Mouse (Mus musculus) Patski (cell line): Measurements from ENCODE around the gene Rcbtb2. TPM values are rescaled to one million over a fixed set of nuclear protein-coding genes. Genes with fewer than 3 reads are reported as not detected.

ENCODE experiments used
- ATAC-seq: fragments of 100-300 bp; one replicate; pipeline ENCODE4 v1.8.0; 2021
- CTCF ChIA-PET: fragments of 350-600 bp; sonication (Branson Sonifier 250); formaldehyde crosslinking; loops from one replicate; lab custom pipeline; 2022; ENCODE audit warnings: inconsistent platforms; lab: Charles Lee
- POLR2A ChIA-PET: fragments of 350-600 bp; sonication (Branson Sonifier 250); formaldehyde crosslinking; loops from one replicate; lab custom pipeline; 2022; ENCODE audit warnings: antibody characterized with exemption, inconsistent platforms; lab: Charles Lee
- DNase-seq: peaks from one replicate; pipeline ENCODE4 v3.0.0-alpha.2; 2011; ENCODE audit warnings: low read depth, low spot score
- H3K27me3 ChIP-seq: fragments of 371-371 bp; one replicate; pipeline ENCODE4 v1.5.1; 2021
- CTCF ChIP-seq: fragments of 100-300 bp; IDR thresholded peaks from one replicate; pipeline ENCODE4 v1.5.1; 2021
- in situ Hi-C: fragments of 300-500 bp; cut with MboI; formaldehyde crosslinking; loops from 3 replicates; pipeline ENCODE4 v1.11.1; 2018; ENCODE audit warnings: low pct_unique_long_range_greater_than_20kb, mixed read lengths
- polyA plus RNA-seq: library from polyadenylated mRNA; unstranded; gene quantifications from one replicate; pipeline ENCODE4 v1.2.3, GENCODE M21; 2021

Gene Rcbtb2
- polyA plus RNA-seq, 1 experiment from 2014 or later: 44.4 TPM

DNA sequence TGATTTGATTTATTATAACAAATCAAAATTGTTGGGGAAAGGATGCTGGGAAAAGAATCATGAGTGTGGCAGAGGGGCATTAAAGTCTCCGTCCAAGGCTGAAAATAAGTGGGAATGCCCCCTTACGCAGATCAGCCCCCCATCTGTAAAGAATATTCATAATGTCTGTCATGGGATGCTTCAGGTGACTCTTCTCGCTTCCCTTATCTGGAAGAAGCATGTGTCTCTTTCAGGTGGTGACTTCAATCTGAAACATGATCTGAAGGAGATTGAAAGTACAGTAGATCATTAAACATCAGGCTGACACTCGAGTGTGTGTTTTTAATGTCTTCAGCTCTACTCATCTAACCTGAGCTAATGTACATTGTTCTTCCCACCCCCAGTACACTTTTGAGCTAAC is 22.7 kb downstream of the Rcbtb2 start:
- DNase-seq (no peak), ATAC-seq (no peak)
- no peaks in the 10 kb centered on the region for H3K27me3 ChIP-seq
- in situ Hi-C loops: no loop called here
- TF ChIP-seq CTCF: no peak
- ChIA-PET POLR2A (no interaction called here), CTCF (interaction anchor here (1.3 kb wide), 1 partner anchor 24 kb away, joined by 3 read pairs; no protein-coding TSS in a partner anchor)

DNA sequence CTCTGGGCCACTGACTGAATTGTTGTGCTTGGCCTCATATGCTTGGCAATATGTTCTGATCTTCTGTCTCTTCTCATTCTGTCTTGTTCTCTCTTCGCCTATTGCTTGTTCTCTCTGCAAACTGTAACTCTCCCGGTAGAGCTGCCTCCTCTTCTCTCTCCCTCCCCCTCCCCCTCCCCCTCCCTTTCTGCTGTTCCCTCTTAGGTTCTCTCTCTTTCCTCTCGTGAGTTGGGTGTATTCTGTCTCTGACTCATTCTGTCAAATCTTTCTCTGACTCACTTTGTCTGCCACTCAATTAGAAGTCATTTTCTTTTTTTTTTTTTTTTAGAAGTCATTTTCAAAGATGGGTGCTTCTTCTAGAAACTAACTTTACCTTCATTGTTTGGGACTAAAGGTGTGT is 23.9 kb downstream of the Rcbtb2 start:
- no peaks in the 10 kb centered on the region for H3K27me3 ChIP-seq
- ChIA-PET POLR2A (no interaction called here), CTCF (interaction anchor here (1.3 kb wide), 1 partner anchor 23 kb away, joined by 3 read pairs; no protein-coding TSS in a partner anchor)
- in situ Hi-C loops: no loop called here
- TF ChIP-seq CTCF: no peak
- ATAC-seq: no peak
- DNase-seq: no peak

DNA sequence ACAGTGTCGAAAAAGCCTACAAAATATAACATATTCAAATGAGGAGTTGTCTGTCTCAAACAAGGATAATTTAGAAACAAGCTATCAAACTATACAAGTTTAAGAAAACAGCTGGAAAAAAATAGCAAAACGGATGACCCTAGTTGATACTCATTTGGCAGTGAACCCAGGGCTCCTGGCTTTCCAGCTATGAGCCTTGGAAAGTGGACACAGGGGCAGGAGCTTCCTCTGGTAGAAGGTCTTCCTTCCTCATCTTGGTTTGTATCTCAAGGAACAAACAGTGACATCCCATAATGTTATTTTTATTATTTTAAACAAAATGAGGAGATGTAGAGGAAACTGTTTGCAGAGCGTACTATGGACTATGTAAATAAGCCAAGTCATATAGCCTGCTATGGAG is 25.3 kb downstream of the Rcbtb2 start:
- CTCF ChIA-PET: interaction anchor here (0.8 to 1.6 kb wide), 3 partner anchors 10 to 155 kb away, joined by 3 to 6 read pairs (median 3); no protein-coding TSS in a partner anchor
- POLR2A ChIA-PET: no interaction called here
- ATAC-seq (no peak), DNase-seq (no peak)
- no peak for TF ChIP-seq CTCF
- H3K27me3 ChIP-seq: no peaks in the 10 kb centered on the region
- in situ Hi-C loops: no loop called here

DNA sequence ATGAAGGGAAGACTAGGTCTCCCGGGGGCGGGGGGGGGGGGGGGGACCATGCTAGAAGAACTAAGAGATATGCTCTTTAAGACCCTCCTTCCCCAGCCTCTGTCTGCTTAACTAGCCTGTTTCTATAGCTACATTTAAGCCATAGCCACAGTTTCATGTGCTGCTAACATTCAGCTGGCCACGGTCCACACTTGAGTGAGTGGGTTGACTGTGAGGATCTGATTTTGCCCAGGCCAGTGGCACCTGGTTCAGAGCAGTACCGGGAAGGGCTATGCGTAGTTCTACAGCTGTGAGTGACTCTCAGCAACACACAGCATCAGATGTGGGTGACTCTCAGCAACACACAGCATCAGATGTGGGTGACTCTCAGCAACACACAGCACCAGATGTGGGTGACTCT is 38.5 kb downstream of the Rcbtb2 start:
- CTCF ChIA-PET: no interaction called here
- POLR2A ChIA-PET: no interaction called here
- ATAC-seq: no peak
- TF ChIP-seq CTCF: no peak
- in situ Hi-C loops: no loop called here
- H3K27me3 ChIP-seq: no peaks in the 10 kb centered on the region
- no peak for DNase-seq

DNA sequence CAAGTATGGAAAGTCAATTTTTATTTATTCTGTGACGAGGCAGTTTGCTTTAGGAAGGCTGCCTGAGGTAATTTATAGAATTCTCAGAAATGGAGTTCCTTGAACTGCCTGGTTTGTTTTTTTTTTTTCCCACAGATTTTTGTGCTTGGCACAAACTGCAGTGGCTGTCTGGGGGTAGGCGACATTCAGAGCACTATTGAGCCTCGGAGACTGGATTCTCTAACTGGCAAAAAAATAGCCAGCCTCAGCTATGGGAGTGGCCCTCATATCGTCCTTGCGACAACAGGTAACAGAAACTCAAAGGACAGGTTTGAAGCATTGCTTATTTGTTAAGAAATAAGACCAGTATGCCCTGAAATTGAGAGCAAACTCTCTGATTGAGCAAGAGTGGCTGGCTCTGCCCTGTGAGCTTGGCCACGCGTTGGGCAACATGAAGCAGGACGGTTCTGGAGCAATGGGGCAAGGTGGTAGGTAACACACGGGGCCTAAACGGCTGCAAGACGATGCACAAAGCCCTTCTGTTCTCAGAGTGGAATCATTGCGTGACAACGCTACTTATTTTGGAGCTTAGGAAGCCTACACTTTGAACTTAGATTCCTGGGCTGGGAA is 39.5 kb downstream of the Rcbtb2 start:
- no peak for TF ChIP-seq CTCF
- POLR2A ChIA-PET: no interaction called here
- DNase-seq (no peak), ATAC-seq (no peak)
- CTCF ChIA-PET: no interaction called here
- in situ Hi-C loops: no loop called here
- H3K27me3 ChIP-seq: no peaks in the 10 kb centered on the region

DNA sequence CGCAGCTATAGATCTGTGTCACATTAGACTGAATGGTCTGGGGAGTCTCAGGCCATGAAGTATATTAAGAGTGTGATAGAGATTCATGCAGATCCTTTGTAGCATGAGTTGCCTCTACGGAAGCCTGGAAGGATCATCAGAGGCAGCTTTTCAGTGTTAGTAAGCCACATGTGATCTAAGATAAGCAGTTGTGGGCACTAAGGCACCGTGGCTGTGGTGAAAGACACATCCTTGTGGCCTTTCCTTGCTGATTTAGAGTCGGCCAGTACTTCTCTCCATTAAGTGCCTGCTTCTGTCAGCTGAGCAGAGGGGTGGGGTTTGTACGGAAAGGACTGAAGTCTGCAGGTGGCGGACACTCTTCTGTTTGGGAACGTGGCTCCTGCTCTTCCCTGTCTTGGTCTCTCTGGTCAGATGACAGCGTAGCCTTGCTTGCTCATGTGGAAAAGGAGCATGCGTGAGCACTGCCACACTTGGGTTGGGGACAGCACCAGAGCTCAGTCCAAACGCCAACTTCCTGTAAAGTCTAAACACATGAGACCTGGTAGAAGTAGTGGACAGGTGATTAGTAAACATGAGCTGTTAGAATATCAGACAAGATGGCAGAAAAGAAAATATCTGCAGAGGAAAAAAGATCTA is 40.6 kb downstream of the Rcbtb2 start:
- ChIA-PET CTCF (interaction anchor here (1.0 kb wide), 1 partner anchor 57 kb away, joined by 3 read pairs; no protein-coding TSS in a partner anchor), POLR2A (interaction anchor here (0.6 kb wide), 1 partner anchor 267 kb away, joined by 4 read pairs; no protein-coding TSS in a partner anchor)
- in situ Hi-C loops: no loop called here
- no peaks in the 10 kb centered on the region for H3K27me3 ChIP-seq
- no peak for TF ChIP-seq CTCF
- no peak for ATAC-seq
- no peak for DNase-seq

DNA sequence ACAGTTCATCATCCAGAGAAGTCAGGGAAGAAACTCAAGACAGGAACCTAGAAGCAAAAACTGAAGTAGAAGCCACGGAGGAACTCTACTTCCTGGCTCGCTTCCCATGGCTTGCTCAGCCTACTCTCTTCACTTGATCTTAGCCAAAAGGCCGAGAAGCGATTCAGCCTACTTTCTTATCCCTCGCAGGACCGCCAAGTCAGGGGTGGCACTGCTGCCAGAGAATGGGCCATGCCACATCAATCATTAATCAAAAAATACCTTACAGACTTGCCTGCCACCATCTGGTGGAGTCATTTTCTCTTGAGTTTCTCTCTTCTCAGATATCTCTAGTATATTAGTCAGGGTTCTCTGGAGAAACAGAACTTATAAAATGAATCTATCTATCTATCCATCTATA is 42.3 kb downstream of the Rcbtb2 start:
- CTCF ChIA-PET: no interaction called here
- in situ Hi-C loops: no loop called here
- no peak for TF ChIP-seq CTCF
- H3K27me3 ChIP-seq: no peaks in the 10 kb centered on the region
- POLR2A ChIA-PET: no interaction called here
- DNase-seq: no peak
- ATAC-seq: no peak

DNA sequence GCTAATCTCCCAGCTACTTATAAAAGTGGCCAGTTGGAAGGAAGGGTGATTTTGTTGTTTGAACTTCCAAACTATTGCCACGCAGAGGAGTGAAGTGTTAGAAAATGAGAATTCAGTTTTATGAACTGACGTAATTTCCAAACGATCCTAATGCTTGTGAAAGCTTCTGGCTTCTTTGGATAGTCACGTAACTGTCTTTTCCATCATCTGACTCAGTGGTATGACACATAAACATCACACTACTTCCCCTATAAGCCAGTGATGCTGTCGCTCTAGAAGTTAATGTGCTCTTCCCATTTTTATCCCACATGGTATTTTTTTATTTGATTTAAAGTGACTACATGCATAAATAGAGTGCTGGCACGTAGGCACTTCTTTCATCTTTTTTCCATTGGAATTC is 45.8 kb downstream of the Rcbtb2 start:
- CTCF ChIA-PET: interaction anchor here (0.7 to 1.2 kb wide), 4 partner anchors 10 to 59 kb away, joined by 3 read pairs; no protein-coding TSS in a partner anchor
- H3K27me3 ChIP-seq: no peaks in the 10 kb centered on the region

DNA sequence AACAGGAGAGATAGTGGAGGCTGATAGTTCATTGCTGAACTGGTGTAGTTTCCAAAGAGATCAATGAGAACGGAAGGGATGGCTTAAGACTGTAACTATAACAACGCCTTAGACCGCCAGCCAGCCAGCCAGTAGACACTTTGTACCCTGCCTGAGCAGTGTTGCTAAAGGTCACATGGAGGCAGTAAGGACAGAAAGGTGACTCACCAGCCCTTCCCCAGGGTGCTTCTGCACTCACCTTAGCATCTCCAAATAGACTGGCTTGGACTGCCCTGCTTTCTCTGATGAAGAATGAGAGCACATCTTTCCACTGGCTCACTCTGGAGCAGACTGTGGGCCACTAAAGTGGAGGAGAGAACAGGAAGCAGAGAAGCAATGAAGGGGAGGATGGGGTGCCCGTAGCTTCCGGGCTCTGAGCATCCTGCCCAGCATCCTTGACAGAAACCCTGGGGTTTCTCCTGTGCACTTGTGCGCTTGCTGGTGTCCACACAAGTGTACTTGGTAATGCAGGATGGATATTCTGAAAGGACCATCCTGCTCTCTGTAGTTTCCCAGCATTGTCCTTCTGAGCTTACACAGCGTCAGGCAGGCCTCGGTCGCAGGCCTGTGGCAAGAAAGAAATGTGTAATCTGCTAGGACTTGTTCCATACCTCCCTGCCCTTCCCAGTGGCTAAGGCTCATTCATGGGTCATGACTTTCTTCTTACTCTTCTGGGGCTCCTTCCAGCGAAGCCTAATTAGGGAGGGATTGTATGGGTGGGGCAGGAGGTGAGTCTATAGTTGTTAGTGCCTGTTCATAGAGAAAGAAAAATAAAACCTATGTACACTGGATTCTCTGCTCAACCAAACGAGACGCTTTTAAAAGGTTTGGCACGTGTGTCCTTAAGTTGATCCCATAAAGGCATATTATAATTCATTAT is 47.3 kb downstream of the Rcbtb2 start:
- ChIA-PET CTCF (interaction anchor here (1.2 kb wide), 2 partner anchors 24 to 79 kb away, joined by 3 read pairs; no protein-coding TSS in a partner anchor), POLR2A (no interaction called here)
- H3K27me3 ChIP-seq: no peaks in the 10 kb centered on the region
- ATAC-seq (no peak), DNase-seq (no peak)
- TF ChIP-seq CTCF: no peak
- in situ Hi-C loops: no loop called here

More for the DNA sequence above, 45.8 kb downstream of the Rcbtb2 start:
- TF ChIP-seq CTCF: no peak
- in situ Hi-C loops: no loop called here
- ATAC-seq (no peak), DNase-seq (no peak)
- POLR2A ChIA-PET: interaction anchor here (0.7 kb wide), 1 partner anchor 9 kb away, joined by 3 read pairs; no protein-coding TSS in a partner anchor
